Mouse (Mus musculus) CD4-positive, CD25-positive, alpha-beta regulatory T cell, adult 2 months (primary cell): ENCODE measurements around the gene Grb7.

ENCODE experiments used
- DNase-seq: peaks from one replicate; pipeline ENCODE4 v3.0.0-alpha.2; 2012; ENCODE audit warnings: low read depth, low spot score

Gene Grb7

DNA sequence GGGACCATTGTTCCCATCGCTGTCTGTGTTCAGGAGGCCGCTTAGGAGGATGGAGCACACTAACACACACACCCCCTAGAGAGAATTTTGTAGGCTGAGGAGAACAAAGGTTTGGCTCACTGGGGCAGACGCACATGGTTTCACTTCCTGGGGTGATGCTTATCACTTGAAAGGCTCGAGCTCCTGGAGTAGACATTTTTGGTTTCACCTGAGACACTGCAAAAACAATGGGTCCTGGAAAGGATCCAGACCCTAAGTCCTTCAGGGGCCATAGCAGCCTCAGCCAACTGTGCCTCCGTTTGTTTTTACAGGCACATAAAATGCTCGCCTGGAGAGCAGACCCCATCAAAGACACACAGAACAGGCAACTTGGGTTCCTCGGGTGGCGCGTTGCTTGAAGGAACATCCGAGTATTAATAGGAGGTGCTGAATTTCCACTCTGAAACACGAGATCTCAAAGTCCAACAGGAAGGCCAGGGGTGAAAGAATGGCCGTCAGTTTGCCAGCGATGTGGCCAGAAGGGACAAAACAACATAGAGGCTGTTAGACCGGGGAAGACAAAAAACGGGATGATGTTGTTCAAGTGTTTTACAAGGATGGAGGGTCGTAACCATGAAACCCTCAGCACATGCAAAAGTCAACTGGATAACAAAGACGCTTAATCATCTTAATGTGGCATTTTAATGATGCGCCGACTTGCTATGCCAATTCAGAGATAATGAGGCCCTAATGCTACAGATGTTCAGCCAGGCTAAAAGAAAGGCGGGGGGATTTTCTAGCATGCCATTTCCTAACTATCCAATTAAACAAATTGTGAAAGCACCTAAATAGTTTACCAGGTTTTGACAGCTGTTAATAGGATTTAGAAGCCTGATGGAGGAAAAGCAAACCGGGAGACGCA, 51.4 kb downstream of the Grb7 start:
- DNase-seq = peak; percentile 81

DNA sequence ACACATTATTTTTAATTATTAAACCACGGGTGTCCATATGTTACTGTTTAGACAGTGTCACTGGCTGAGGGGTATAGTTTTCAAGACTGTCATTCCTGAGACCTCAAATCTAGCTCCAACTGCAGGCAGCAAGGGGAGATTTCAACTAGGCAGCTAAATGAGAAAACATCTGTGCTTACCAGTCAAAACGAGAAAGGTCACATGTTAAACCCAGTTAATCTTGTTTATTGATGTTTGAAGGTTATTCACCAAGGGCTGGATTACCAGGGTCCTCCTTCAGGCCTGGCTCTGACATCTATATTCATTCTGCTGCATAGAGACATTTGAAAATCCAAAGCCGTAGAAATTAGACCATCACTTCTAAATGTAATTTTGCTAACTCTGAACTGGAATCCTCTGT, 58.7 kb downstream of the Grb7 start:
- DNase-seq = no peak
